Mouse (Mus musculus) cortical plate, adult 2 months (tissue): Measurements from ENCODE around the gene Acsm2.

Experiments used
- CTCF ChIP-seq: fragments of 200-500 bp; IDR thresholded peaks from 2 replicates; pipeline ENCODE4 v1.5.1; 2011; ENCODE audit warnings: mild to moderate bottlenecking, control low read depth, low read length; ENCODE audit not compliant: insufficient read depth; ENCODE audit errors: extremely low read depth
- POLR2A ChIP-seq: fragments of 200-500 bp; IDR thresholded peaks from 2 replicates; pipeline ENCODE4 v1.6.1; 2011; ENCODE audit warnings: mild to moderate bottlenecking, low read length, control low read depth; ENCODE audit not compliant: insufficient read depth; ENCODE audit errors: extremely low read depth

DNA sequence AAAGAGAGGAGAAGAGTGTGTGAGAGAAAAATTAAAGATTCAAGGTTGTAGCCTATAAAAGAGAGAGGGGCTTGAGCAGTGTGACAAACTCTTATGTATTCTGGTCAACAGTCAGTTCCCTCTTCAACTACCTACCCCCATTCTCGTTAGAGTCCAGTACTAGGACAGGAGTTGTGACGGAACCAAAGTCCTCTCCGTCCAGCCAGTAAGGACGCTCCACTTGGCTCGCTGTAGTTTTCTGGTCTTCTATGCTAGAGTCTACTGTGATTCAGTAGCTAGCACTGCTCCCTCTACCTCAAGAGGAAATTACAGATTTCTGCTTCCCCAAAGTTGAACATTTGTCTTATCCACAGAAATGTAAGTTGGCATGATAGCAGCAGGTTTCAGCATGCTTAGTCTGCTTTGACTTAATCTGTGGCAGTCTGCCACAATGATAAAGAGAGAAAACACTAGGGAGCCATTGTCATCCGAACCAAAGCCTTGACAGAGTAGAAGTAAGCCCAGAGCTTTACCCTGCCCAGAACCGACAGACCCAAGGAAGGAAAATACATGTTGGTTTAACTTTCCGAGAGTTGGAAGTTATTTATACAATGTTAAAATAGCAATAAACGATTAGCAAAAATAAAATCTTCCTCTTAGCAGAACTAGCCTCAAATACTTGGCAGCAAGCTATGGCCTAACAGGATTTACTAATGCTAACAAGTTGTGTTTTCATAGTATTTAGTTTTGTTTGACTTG, 52.0 kb downstream of the Acsm2 start:
- no peak for TF ChIP-seq CTCF
- TF ChIP-seq POLR2A, result no peak
